14 mouse cellular contexts compared by ENCODE assay signal in genomic region chr12:69867338-69867737, GRCm38 (mm10). TPM values are rescaled to one million over a fixed set of nuclear protein-coding genes. Genes with fewer than 3 reads are reported as not detected.
A peak's percentile ranks its signal among the peaks of the same experiment; 100 is the strongest.
DNase-seq lines count a peak whose midpoint lies in the region; ATAC-seq and TF ChIP-seq lines count a peak whose summit lies in the region.
"Had no signal": no experiment of that assay in that cellular context is flagged by ENCODE, and none has a peak within 500 bp of the region (broad histone marks: within the 10 kb centered on the region; RNA-seq: fewer than 3 reads in every experiment).

No protein-coding gene starts in this region.

- H3K4me3 ChIP-seq in G1E (ENCODE audit: low read depth, low read length) = no peak overlapping the region
- H3K4me3 ChIP-seq: heart, adult 2 months; neural tube, embryonic 13.5 days had no signal

- H3K36me3 ChIP-seq in G1E (replicated peaks) = peaks cover 34% of the 10 kb centered on the region

- H3K9me3 ChIP-seq in G1E (replicated peaks) = no peaks in the 10 kb centered on the region
- H3K9me3 ChIP-seq: neural tube, embryonic 13.5 days had no signal

- DNase-seq in 416B (ENCODE audit: low read depth) (peak; percentile 74), G1E (ENCODE audit: low spot score) (peak; percentile 20)
- peak; percentile 58 for DNase-seq in large intestine, adult 2 months (ENCODE audit: low read depth, low spot score)
- peak; percentile 86 for DNase-seq in thymus, postnatal 0 days (ENCODE audit: low spot score)
- no peak for DNase-seq in gastrocnemius, postnatal 14 days
- no peak for DNase-seq in adrenal gland, postnatal 10 days
- no peak for DNase-seq in lung, postnatal 14 days
- DNase-seq: cerebellum, adult 11 months; cerebellum, postnatal 36 days; heart, adult 2 months; liver; right cerebral cortex, adult 18-20 months had no signal

- intact Hi-C loops in gastrocnemius, postnatal 14 days (cut with DNase I; ENCODE audit: low total_unique reads) = no loop called here

- peaks cover 43% of the 10 kb centered on the region for H3K4me1 ChIP-seq in G1E (ENCODE audit: insufficient read depth, low read depth, low read length)
- H3K4me1 ChIP-seq: neural tube, embryonic 13.5 days had no signal

- TF ChIP-seq CTCF in G1E (IDR thresholded peaks at IDR 0.05; ENCODE audit: low read depth, low read length) = no peak

- 16% methylated on average over 5 of the region's 5 CpGs for WGBS in large intestine, adult 2 months

- ATAC-seq in G1E (ENCODE audit: extremely low read depth, insufficient number of reproducible peaks, low FRiP score, poor library complexity, severe bottlenecking) = peak; percentile 43
- ATAC-seq: forebrain, embryonic 16.5 days had no signal

- H3K27me3 ChIP-seq in G1E (ENCODE audit: insufficient read depth, low read length) = no peaks in the 10 kb centered on the region; the same call in 1 of the 2 replicates
- H3K27me3 ChIP-seq: neural tube, embryonic 13.5 days had no signal

RNA-seq across cellular contexts. Expression of gene Atl1, which starts 25.1 kb away (rescaled TPM):
- total RNA-seq in G1E (2014; fragmentation: Nextera tagmentation) = 2.7 and 2.8 TPM in 2 replicates
- total RNA-seq in G1E (2017) = 1.3 and 1.6 TPM in 2 replicates
- polyA plus RNA-seq in G1E (2012) = 0.51 and 0.55 TPM in 2 replicates
- polyA plus RNA-seq in large intestine, adult 2 months (2012; rRNA removed) = 0.67 and 1.2 TPM in 2 replicates
- 1.8 and 1.9 TPM in 2 replicates for polyA plus RNA-seq in thymus, postnatal 0 days (2015; fragmentation: Nextera tagmentation; extraction: Ambion mirVana)
- 1 to 10 TPM; 1.3 to 2.7 TPM for total RNA-seq in gastrocnemius, postnatal 14 days (2021)
- total RNA-seq in adrenal gland, postnatal 10 days (2021) = 10 to 100 TPM in 1 of 2 experiments, 1 to 10 TPM in 1; 8.8 to 14.3 TPM

RNA-seq across cellular contexts. Expression of gene Map4k5, which starts 25.7 kb away (rescaled TPM):
- total RNA-seq in G1E (2014; fragmentation: Nextera tagmentation) = 36.4 and 39.4 TPM in 2 replicates
- 33.9 and 34.8 TPM in 2 replicates for total RNA-seq in G1E (2017)
- 4.7 and 5.5 TPM in 2 replicates for polyA plus RNA-seq in G1E (2012)
- 2.0 and 2.4 TPM in 2 replicates for polyA plus RNA-seq in large intestine, adult 2 months (2012; rRNA removed)
- polyA plus RNA-seq in thymus, postnatal 0 days (2015; fragmentation: Nextera tagmentation; extraction: Ambion mirVana) = 11.9 and 15.3 TPM in 2 replicates
- total RNA-seq in gastrocnemius, postnatal 14 days (2021) = 10 to 100 TPM; 20.3 to 21.3 TPM
- total RNA-seq in adrenal gland, postnatal 10 days (2021) = 10 to 100 TPM; 31.3 to 39.8 TPM

Comparison
In these comparisons a context has a peak if more than half of its experiments do, and no peak if none do; other contexts are left out.
1. DNase-seq: peak in 416B (single experiment), G1E (single experiment), large intestine, adult 2 months (single experiment) and thymus, postnatal 0 days (single experiment); none in gastrocnemius, postnatal 14 days (single experiment), adrenal gland, postnatal 10 days (single experiment) and lung, postnatal 14 days (single experiment).